Mouse (Mus musculus) kidney, adult 9 months (tissue): ENCODE measurements at regions not wholly inside any gene's neighbourhood (a gene's known extent, or its start where the extent isn't known, plus 50 kb on each side); places are given as distances from the start of the nearest gene placed in this dataset.
"Not testable (repeated sequence)": the region's sequence is repeated elsewhere in the genome, so short reads cannot be mapped to it uniquely, and the experiment has no call there.

ENCODE experiments used
- DNase-seq: peaks from one replicate; pipeline ENCODE4 v3.0.0; 2022

DNA sequence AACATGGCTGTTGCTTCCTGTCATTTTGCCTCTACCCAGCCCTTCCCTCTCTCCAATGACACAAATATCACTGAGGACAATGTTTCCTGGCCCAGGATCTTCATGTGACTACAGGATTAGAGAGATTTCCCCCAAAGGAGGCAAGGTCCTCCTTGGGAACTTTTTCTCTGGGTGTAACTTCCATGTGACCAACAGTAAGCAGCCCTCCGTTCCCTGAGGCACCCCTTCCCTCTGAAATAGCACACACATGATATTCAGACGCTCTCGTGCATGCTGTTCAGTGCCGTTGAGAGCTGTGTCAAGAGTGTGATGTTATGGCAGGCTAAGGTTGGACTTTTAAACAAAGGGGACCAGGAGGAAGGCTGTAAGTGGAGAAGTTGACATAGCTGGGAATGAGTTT, 169.2 kb upstream of the Otx2 start:
- no peak for DNase-seq

DNA sequence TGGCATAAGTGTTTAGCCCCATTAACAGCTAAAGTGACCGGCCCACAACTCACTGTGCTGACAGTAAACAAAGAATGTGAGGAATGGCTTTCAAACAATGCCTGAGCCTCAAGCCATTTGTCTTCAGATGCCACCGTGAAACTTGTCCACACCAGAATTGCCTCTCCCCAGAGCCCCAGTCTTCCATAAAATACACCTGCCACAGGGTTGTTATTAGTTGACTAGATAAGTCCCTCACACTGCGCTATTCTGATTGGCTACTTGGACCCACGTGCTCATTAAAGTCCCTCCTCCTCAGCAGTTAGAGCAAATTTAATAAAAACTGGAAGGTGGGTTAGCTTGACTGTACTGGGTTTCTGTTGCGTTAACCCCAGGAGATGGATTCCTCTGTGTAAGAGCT, 167.7 kb upstream of the Otx2 start:
- no peak for DNase-seq

DNA sequence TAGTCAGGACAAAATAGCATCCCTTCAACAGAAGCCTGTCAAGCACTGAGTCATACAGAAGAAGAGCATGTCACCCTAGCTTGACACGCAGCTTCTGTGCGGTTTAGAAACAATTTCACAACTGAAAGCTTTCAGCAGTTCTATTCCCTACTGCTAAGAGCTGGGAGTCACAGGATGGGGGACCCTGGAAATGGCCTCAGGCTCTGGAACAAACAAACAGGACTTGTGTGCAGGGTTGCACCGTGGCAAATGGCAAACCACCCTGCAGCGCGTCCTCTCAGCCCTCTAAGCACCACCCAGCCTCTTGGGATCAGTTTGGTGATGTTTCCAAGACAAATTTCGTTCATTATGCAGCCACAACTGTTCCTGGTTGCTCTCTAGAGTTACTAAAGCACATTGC, 163.6 kb upstream of the Otx2 start:
- no peak for DNase-seq

DNA sequence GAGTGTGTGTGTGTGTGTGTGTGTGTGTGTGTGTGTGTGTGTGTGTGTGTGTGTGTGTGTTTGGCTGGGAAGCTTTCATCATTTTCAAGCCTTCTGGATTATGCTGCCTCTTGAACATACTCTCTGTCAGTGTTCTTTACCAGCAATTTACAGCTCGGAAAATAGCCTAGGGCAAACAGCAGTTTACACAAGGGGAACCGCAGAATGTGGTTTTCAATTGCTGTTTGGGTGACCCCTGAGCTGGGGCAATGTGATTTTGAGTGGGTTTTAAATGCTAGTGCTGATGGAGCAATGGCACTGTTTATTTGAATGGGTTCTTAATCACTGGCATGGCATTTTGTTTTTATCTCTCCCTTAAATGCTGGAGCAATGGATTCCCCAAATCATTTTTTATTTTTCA, 162.5 kb upstream of the Otx2 start:
- no peak for DNase-seq

DNA sequence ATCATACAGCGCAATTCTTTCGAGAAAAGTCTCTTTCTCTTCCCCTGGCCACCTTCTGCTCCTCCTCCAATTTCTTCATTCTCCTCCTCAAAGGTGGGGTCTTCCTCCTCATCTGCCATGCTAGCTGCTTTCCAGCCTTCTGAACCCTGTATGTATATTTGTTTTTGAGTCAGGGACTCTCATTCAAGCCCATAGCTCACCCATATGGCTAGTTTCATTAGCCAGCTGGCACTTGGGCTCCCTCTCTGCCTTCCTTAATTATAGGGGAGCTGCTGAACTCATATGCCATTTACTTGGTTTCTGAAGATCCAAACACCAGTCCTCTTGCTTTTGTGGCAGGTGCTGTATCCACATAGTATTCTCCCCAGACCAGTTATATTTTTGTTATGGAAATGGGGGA, 160.8 kb upstream of the Otx2 start:
- DNase-seq, result no peak

DNA sequence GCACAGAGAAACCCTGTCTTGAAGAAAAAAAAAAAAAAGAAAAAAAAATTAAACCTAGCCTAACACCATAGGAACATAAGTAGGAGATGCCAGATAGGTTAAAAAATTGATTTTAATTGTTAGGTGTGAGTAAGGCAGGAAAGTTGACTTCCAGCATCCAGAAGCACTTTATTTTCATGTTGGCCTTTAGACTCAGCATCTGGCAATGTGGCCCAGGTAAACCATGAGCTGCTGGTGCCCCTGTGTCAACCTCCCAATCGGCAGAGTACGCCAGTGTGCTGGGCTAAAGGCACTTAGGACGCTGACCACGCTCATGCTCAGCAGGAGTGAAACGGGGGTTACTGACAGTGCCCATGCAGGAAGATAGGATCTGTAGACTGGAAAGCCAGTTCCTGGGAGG, 152.8 kb upstream of the Otx2 start:
- no peak for DNase-seq

DNA sequence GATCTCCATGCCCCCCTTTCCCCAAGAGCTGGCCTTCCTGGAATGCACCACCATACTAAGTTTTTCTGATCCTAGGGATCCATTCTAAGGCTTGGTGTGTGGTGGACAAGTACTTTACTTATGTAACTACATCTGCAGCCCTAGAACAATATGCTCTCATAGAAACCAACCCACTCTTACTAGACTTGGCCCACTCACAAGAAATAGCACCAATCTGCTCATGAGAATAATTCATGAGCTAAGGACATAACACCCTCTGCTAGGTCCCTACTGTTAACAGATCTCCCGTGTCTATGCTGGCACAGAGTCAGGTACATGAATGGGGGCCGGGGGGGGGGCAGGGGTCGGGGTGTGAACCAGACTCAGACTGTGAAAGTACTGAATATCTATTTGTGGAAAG, 150.8 kb upstream of the Otx2 start:
- DNase-seq, result no peak

DNA sequence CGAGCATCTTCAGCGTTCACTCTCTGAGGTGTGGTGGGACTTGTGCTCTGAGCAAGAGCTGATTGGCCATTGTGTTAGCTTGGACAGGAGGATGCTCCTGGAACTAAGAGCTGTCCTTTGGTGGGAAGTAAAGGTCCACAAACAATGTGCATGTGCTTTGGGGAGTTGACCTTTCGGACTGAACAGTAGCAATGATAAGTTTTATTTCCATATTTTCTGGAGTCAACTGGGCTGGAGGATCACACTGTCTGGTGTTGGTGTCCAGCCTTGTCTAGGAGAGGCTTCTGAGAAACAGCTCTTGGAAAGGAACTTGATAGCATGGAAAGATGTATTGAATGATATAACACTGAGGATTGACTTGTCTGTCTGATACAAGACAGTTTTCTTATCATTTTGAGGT, 142.3 kb upstream of the Otx2 start:
- no peak for DNase-seq

DNA sequence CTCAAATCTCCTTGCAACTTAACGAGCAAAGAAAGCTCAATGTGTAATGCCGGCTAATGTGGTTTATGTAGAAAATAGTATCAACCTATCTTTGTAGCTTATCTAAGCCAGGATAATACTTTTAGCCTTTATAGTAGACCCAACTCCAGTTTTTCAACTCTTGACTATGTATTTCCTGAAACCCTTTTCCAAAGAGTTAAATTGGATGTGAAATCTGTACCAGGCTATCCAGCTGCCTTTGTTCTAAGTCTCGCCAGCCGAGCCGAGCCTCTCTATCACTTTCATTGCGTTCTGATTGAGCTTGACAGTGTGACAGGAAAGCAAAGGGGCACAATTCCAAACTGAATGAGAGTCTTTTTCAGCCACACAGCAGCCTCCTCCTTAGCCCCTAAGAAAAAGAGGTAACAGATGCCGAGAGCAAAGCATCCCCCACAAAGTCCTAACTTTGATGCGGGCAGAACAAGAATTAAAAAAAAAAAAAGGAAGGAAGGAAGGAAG, 141.7 kb upstream of the Otx2 start:
- DNase-seq, result no peak

DNA sequence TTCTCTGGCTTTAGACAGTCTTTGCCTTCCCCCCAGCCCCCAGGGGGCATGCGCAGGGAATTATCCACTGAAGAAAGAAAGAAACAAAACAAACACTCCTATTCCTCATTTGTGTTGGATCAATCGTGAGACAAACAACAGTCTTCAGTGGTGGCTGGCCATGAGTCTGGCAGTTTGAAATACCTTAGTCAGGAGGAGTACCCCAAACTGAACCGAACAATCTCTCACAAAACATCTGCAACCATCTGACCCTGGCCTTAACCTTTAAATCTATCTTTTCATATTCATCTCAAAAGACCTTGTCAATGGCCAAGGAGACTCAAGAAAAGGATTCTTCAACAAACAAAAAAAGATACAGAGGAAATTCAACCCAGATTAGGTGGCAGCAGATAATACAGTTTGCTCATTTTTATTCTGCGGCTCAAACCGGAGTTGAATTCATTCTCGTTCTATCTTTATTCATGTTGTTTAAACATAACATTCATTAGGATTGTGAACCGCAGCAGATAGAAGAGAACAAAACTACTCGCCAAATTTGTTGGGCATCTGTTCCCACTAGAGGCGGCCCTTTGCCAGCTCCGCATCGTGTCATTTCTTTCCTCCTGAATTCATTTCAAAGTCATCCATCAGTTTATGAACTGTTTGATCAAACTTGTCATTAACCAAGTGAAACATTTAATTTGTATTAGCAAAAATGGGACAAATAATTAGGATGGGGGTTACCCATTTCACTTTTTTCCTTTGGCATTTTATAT, 139.3 kb upstream of the Otx2 start:
- no peak for DNase-seq

DNA sequence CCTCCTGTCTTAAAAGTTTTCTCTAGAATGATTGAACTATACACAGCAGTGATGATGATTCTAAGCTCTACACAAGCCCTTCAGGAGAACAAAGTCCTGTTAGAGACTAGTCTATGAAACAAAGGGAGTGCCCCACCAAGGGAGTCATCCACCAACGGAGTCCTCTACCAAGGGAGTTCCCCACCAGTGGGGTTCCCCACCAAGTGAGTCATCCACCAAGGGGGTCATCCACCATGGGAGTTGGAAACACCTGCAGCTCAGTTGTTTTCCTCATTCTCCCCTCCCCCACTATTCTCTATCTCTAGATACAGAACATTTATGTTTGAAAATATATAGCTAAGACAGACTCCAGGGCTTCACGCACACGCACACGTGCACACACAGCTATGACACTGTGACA, 130.5 kb upstream of the Otx2 start:
- no peak for DNase-seq

DNA sequence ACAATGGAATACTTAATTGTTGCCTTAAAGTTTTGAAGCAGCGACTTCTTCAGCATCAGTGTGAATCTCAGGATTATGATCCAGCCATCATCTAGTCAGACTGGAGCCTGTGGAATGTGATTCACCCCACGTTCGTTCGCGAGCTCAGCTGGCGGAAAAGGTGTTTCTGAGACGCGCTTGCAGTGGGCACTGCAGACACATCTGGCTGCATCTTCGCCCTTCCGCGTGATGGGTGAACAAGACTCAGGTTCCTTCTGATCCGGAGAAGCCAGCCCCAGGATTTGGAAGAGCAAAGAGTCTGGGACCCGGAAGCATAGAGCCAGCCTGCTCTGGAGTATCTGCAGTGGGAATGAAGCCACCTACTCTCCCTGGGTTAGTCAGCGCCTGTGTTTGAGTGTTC, 127.7 kb upstream of the Otx2 start:
- no peak for DNase-seq

DNA sequence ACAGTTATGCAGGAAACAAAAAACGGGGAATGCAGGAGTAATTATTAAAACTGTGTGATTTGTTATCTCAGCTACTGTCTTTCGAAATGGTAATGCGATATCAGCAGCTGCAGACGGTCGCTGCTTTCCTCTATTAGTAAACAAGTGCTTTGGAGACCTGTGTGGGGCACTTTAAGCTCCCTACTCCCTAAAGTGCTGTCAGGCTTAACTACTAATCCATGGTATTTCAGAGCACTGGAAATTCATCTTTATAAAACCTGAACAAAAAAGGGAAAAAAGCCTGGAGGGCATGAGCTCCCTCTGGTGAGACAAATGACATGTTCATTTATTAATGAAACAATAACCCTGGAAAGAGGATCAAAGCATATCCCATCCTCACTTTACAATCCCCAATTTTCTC, 127.2 kb upstream of the Otx2 start:
- no peak for DNase-seq

DNA sequence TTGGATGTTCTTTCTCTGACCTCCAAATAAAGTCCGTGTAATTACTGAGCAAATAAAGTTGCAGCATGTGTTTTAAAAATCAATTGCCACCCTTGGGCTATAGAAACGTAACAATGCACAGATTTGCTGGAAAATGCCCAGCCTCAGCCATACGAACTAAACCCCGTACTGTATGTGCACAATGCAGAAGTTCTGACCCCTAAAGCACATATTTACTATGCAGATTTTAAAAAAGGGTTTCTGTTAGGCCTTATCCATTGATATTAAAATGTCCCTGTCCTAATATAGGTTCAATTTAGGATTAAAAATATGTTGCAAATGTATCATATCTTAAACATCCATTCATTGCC, 126.5 kb upstream of the Otx2 start:
- DNase-seq, result no peak

DNA sequence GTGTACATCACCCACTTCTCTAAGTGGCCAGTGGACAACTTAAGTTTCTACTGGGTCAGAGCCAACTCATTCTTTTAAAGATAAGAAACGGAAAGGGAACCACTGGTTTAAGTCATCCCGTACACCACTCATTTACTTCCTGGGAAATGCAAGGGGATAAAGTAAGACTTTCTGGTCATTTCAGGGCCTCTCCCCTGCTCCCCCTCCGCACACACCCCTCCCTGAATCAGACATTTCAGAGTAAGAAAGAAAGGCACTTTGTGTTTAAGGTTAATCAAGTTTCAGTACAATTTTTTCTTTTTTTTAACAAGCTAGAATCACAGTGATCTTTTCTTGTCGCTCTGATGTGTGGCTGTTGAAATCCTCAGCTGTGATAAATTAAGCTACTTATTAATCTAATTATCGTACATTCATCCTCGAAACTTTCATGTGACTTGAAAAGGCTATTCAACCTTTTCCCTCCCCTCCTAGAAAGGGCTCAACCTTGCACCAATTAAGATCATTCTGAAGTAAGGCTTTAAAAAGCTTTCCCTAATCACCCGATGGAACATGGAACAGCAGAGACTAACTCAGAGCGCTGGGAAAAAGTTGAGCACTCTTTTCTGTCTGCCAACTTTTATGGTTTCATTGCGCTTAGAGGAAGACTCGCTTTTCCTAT, 126.0 kb upstream of the Otx2 start:
- DNase-seq, result no peak

DNA sequence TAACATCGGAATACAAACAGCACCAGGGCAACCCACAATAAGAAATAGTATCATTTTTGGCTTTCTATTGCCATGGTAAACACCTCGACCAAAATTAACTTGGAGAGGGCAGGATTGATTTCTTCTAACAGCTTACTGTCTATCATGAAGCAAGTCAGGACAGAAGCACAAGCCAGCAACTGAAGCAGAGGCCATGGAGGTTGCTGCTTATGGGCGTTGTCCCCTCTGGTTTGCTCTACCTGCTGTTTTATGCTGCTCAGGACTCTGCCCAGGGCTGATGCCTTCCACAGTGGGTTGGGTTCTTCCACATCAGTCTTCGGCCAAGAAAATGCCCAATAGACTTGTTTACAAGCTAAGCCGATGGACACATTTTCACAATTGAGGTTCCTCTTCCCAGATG, 117.9 kb upstream of the Otx2 start:
- no peak for DNase-seq

DNA sequence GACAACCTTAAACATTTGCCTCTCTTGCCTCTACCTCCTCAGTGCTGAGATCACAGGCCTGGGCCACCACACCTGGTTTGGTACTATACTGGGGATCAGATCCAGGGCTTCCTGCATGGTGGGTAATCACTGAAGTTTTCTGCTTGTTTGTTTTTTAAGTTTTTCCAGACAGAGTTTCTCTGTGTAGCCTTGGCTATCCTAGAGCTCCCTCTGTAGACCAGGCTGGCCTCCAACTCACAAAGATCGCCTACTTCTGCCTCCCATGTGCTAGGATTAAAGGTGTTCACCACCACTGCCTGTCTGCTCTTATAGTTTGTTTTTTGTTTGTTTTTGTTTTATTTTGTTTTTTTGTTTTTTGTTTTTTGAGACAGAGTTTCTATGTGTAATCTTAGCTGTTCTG, 105.7 kb upstream of the Otx2 start:
- DNase-seq, result no peak

DNA sequence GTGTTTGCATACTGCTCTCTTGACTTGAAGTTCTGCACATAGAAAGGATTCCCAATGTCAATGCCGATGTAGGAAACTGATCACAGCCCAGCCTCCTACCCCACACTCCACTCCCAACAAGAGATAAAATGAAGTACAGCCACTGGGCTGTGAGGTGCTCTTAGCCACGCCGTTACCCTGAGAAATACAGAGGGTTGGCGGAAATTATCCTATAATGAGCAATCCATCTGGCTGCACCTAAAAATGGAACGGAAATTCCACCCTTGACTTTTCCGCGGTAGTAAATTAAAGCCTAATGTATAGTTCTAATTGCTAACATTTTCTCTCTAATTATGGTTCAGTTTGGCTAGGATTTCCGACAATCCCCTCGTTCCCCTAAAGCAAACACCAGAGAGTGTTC, 97.2 kb upstream of the Otx2 start:
- no peak for DNase-seq

DNA sequence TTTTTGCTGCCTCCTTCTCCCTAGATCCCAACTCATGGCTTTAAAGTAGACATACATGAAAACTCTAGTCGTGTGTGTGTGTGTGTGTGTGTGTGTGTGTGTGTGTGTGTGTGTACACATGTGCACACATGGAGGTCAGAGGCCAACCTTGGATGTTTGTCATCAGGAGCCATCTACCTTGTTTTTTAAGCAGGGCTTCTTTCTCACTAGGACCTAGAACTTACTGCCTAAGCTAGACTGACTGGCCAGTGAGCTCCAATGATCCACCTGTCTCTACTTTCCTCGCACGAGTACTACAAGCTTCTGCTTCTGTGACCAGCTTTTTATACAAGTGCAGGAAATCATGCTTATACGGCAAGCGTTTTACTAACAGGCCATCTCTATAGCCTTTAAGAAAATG, 89.1 kb upstream of the Otx2 start:
- no peak for DNase-seq

DNA sequence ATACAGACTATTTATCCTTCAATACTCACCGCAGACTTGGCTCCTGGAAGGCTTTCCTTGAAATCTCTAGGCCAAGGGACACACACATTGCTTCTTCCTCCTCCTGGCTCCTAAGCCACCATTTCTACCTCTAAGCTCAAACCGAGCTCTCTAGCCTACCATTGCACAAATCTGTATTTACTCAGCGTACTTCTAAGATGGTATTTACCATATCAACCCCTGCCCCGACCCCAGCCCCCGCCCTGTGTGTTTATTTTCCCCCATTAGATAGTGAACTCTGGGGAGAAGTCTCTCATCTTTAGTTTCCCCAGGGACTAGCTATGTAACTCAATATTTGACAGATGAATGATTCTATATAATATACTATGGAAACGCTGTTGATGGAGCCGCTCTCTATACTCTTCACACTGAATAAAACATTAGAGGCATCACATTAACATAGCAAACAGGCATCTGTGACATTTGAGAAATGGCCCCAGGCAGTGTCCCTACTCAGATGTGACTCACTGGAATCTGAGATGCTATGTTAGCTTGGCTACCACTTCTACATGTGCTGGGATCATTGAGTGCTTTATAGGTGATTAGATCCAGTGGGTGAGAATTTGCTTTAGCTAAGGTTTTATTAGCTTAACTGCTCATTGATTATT, 87.5 kb upstream of the Otx2 start:
- no peak for DNase-seq

DNA sequence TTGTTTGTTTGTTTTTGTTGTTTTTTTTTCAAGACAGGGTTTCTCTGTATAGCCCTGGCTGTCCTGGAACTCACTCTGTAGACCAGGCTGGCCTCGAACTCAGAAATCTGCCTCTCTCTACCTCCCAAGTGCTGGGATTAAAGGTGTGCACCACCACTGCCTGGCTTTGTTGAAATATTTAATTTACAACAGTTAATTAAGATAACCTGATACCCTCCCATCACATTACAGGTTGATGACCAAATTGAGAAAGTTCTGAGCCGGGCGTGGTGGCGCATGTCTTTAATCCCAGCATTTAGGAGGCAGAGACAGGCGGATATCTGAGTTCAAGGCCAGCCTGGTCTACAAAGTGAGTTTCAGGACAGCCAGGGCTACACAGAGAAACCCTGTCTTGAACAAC, 81.5 kb upstream of the Otx2 start:
- DNase-seq, result not testable (repeated sequence)

DNA sequence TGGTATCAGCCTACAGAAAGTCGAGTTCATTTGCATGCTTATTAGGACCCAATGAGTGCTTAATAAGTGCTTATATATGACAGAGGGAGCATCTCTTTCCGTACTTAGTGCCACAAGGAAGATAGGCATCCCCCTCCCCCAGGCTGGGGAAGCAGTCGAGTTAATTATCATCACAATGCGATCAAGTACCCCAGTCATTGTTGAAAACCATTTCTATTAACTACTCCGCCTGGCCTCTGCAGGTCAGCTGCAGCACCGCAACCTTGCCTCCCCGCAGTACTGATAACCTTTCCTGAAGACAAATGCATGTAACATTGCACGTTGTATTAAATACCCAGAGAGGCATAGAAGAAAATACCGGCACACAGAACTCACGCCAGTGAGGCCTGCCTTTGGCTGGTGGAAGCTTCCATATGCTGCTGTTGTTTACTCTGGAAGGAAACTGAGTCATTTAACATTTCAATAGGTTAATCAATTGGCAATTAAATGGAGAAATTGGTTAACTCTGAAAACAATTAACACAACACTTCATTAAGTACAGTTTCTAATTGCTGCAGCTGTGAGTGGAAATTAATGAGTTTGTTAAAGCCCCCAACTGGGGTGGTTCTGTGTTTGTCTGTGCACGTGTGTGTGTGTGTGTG, 80.6 kb upstream of the Otx2 start:
- DNase-seq, result no peak

DNA sequence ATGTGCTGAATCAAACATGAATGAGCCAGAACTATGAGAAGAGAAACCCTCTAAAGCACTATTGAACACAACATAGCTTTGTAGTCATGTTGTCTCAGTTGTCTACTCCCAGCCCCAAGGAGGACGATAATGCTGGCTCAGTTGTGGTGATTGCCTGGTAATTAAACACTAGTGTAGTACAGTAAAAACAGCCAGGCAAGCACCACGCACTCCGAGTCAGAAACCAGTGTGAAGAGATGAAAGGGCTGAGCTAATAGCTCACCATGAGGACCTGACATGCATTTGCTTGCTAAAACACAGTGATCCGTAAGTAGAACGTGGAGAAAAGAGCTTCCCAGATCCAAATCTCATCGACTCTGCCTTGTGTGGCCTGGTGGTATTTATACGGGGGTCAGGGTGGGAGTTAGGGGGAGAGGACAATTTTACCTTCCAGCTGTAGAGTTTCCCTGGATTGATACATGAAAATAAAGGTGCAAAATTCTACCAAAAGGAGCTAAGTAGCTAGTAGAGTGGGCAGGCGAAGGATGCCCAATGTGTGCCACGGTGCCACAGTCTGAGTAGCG, 80.0 kb upstream of the Otx2 start:
- DNase-seq, result no peak

DNA sequence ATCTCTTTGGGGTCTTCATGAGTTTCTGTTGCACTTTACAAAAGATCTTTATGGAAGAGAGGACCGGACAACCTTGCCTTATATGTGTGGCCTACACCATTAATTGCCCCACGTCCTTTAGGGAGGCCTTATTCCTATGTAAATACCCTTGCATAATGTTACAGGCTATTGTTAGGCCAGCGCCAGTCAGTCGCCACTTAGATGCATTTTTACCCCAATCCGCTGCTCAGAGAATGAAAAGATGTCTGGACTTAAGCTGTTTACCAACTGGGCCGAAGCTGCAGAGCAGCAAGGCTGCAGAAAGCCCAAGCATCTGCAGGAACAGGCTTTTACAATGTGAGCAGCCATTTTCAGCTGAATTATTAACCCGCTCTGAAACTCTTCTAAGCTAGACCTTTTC, 79.5 kb upstream of the Otx2 start:
- no peak for DNase-seq
